30 mouse cellular contexts compared by ENCODE assay signal in genomic region chr5:20048386-20048785, GRCm38 (mm10).
"Had no signal": no experiment of that assay in that cellular context is flagged by ENCODE, and none has a peak within 500 bp of the region (broad histone marks: within the 10 kb centered on the region; RNA-seq: fewer than 3 reads in every experiment).

No protein-coding gene starts in this region.

- H3K36me3 ChIP-seq: limb, embryonic 10.5 days; limb, embryonic 12.5 days; limb, embryonic 13.5 days; limb, embryonic 15.5 days; liver, embryonic 12.5 days; liver, embryonic 13.5 days; liver, embryonic 15.5 days; lung, embryonic 15.5 days; midbrain, embryonic 10.5 days; midbrain, embryonic 12.5 days; midbrain, embryonic 13.5 days; midbrain, embryonic 15.5 days; neural tube, embryonic 12.5 days had no signal

- H3K27me3 ChIP-seq: limb, embryonic 12.5 days; limb, embryonic 13.5 days; limb, embryonic 15.5 days; liver, embryonic 12.5 days; liver, embryonic 13.5 days; liver, embryonic 15.5 days; lung, embryonic 15.5 days; megakaryocyte, embryonic 14.5 days; midbrain, embryonic 12.5 days; midbrain, embryonic 13.5 days; midbrain, embryonic 15.5 days; neural tube, embryonic 12.5 days had no signal

- H3K4me1 ChIP-seq: limb, embryonic 10.5 days; limb, embryonic 12.5 days; limb, embryonic 13.5 days; limb, embryonic 15.5 days; liver, embryonic 12.5 days; liver, embryonic 13.5 days; liver, embryonic 15.5 days; neural tube, embryonic 12.5 days had no signal

- H3K27ac ChIP-seq: limb, embryonic 10.5 days; limb, embryonic 12.5 days; limb, embryonic 13.5 days; limb, embryonic 15.5 days; liver, embryonic 12.5 days; liver, embryonic 13.5 days; liver, embryonic 14.5 days; liver, embryonic 15.5 days; lung, embryonic 15.5 days; macrophage; midbrain, embryonic 10.5 days; midbrain, embryonic 12.5 days; midbrain, embryonic 13.5 days; midbrain, embryonic 15.5 days; neural tube, embryonic 12.5 days had no signal

- H3K9ac ChIP-seq: limb, embryonic 12.5 days; limb, embryonic 13.5 days; limb, embryonic 15.5 days; liver, embryonic 12.5 days; liver, embryonic 13.5 days; liver, embryonic 14.5 days; liver, embryonic 15.5 days; liver, postnatal 0 days; lung, embryonic 14.5 days; lung, embryonic 15.5 days; midbrain, embryonic 12.5 days; midbrain, embryonic 13.5 days; midbrain, embryonic 15.5 days; neural tube, embryonic 12.5 days had no signal

- H3K9me3 ChIP-seq: limb, embryonic 10.5 days; limb, embryonic 12.5 days; limb, embryonic 13.5 days; limb, embryonic 15.5 days; liver, embryonic 12.5 days; liver, embryonic 13.5 days; liver, embryonic 15.5 days; lung, embryonic 15.5 days; megakaryocyte, embryonic 14.5 days; midbrain, embryonic 10.5 days; midbrain, embryonic 12.5 days; midbrain, embryonic 13.5 days; midbrain, embryonic 15.5 days; neural tube, embryonic 12.5 days had no signal

- H3K4me2 ChIP-seq: limb, embryonic 12.5 days; limb, embryonic 13.5 days; limb, embryonic 15.5 days; liver, embryonic 11.5 days; liver, embryonic 12.5 days; liver, embryonic 13.5 days; liver, embryonic 15.5 days; lung, embryonic 14.5 days; lung, embryonic 15.5 days; midbrain, embryonic 11.5 days; midbrain, embryonic 12.5 days; midbrain, embryonic 13.5 days; midbrain, embryonic 15.5 days; neural tube, embryonic 12.5 days had no signal

- H3K4me3 ChIP-seq: limb, embryonic 10.5 days; limb, embryonic 12.5 days; limb, embryonic 13.5 days; limb, embryonic 15.5 days; liver, embryonic 12.5 days; liver, embryonic 13.5 days; liver, embryonic 15.5 days; lung, embryonic 15.5 days; megakaryocyte, embryonic 14.5 days; midbrain, embryonic 10.5 days; midbrain, embryonic 12.5 days; midbrain, embryonic 13.5 days; midbrain, embryonic 15.5 days; myocyte; neural tube, embryonic 12.5 days had no signal

- DNase-seq: left cerebral cortex, postnatal 4 days; liver; liver, embryonic 13.5 days; liver, postnatal 0 days; lung, adult 18-20 months; lung, adult 2 months; lung, embryonic 14.5 days; lung, postnatal 10 days; lung, postnatal 14 days; lung, postnatal 36 days; lung, postnatal 4 days; midbrain, embryonic 14.5 days had no signal
